Mouse (Mus musculus): ENCODE measurements at regions not wholly inside any gene's neighbourhood (a gene's known extent, or its start where the extent isn't known, plus 50 kb on each side); places are given as distances from the start of the nearest gene placed in this dataset.

- in situ Hi-C loops (cut with MboI; ENCODE audit: low pct_unique_long_range_greater_than_20kb in 1 of 2, low sequenced_read_pairs in 2 of 2, unreplicated experiment in 1 of 2): no loop called here
These were observed 95.5 kb upstream of the Lrig1 start for GRCm38 (mm10) chr6:94795442-94795841.

- in situ Hi-C loops (cut with MboI; ENCODE audit: low pct_unique_long_range_greater_than_20kb in 1 of 2, low sequenced_read_pairs in 2 of 2, unreplicated experiment in 1 of 2): no loop called here
These were observed 93.6 kb upstream of the Lrig1 start for GRCm38 (mm10) chr6:94793555-94793954.

GRCm38 (mm10) chr6:94792312-94792711 lies 92.4 kb upstream of the Lrig1 start:
- in situ Hi-C loops (cut with MboI; ENCODE audit: low pct_unique_long_range_greater_than_20kb in 1 of 2, low sequenced_read_pairs in 2 of 2, unreplicated experiment in 1 of 2): no loop called here

GRCm38 (mm10) chr6:94789308-94789763 lies 89.4 kb upstream of the Lrig1 start:
- in situ Hi-C loops (cut with MboI; ENCODE audit: low pct_unique_long_range_greater_than_20kb in 1 of 2, low sequenced_read_pairs in 2 of 2, unreplicated experiment in 1 of 2): no loop called here

- in situ Hi-C loops (cut with MboI; ENCODE audit: low pct_unique_long_range_greater_than_20kb in 1 of 2, low sequenced_read_pairs in 2 of 2, unreplicated experiment in 1 of 2): no loop called here
These were observed 83.5 kb upstream of the Lrig1 start for GRCm38 (mm10) chr6:94783471-94783870.

GRCm38 (mm10) chr6:94780621-94781020 lies 80.7 kb upstream of the Lrig1 start:
- in situ Hi-C loops (cut with MboI; ENCODE audit: low pct_unique_long_range_greater_than_20kb in 1 of 2, low sequenced_read_pairs in 2 of 2, unreplicated experiment in 1 of 2): no loop called here

- in situ Hi-C loops (cut with MboI; ENCODE audit: low pct_unique_long_range_greater_than_20kb in 1 of 2, low sequenced_read_pairs in 2 of 2, unreplicated experiment in 1 of 2): no loop called here
These were observed 79.9 kb upstream of the Lrig1 start for GRCm38 (mm10) chr6:94779854-94780253.

GRCm38 (mm10) chr6:94779213-94779612 lies 79.3 kb upstream of the Lrig1 start:
- in situ Hi-C loops (cut with MboI; ENCODE audit: low pct_unique_long_range_greater_than_20kb in 1 of 2, low sequenced_read_pairs in 2 of 2, unreplicated experiment in 1 of 2): no loop called here

GRCm38 (mm10) chr6:94778797-94779196 lies 78.8 kb upstream of the Lrig1 start:
- in situ Hi-C loops (cut with MboI; ENCODE audit: low pct_unique_long_range_greater_than_20kb in 1 of 2, low sequenced_read_pairs in 2 of 2, unreplicated experiment in 1 of 2): no loop called here

- in situ Hi-C loops (cut with MboI; ENCODE audit: low pct_unique_long_range_greater_than_20kb in 1 of 2, low sequenced_read_pairs in 2 of 2, unreplicated experiment in 1 of 2): no loop called here
These were observed 76.6 kb upstream of the Lrig1 start for GRCm38 (mm10) chr6:94776585-94776984.

- in situ Hi-C loops (cut with MboI; ENCODE audit: low pct_unique_long_range_greater_than_20kb in 1 of 2, low sequenced_read_pairs in 2 of 2, unreplicated experiment in 1 of 2): no loop called here
These were observed 74.9 kb upstream of the Lrig1 start for GRCm38 (mm10) chr6:94774871-94775270.

- in situ Hi-C loops (cut with MboI; ENCODE audit: low pct_unique_long_range_greater_than_20kb in 1 of 2, low sequenced_read_pairs in 2 of 2, unreplicated experiment in 1 of 2): no loop called here
These were observed 73.9 kb upstream of the Lrig1 start for GRCm38 (mm10) chr6:94773604-94774486.

- in situ Hi-C loops (cut with MboI; ENCODE audit: low pct_unique_long_range_greater_than_20kb in 1 of 2, low sequenced_read_pairs in 2 of 2, unreplicated experiment in 1 of 2): no loop called here
These were observed 73.1 kb upstream of the Lrig1 start for GRCm38 (mm10) chr6:94772868-94773603.

GRCm38 (mm10) chr6:94772391-94772790 lies 72.4 kb upstream of the Lrig1 start:
- in situ Hi-C loops (cut with MboI; ENCODE audit: low pct_unique_long_range_greater_than_20kb in 1 of 2, low sequenced_read_pairs in 2 of 2, unreplicated experiment in 1 of 2): no loop called here

- in situ Hi-C loops (cut with MboI; ENCODE audit: low pct_unique_long_range_greater_than_20kb in 1 of 2, low sequenced_read_pairs in 2 of 2, unreplicated experiment in 1 of 2): no loop called here
These were observed 68.3 kb upstream of the Lrig1 start for GRCm38 (mm10) chr6:94768230-94768629.

GRCm38 (mm10) chr6:94765724-94766123 lies 65.8 kb upstream of the Lrig1 start:
- in situ Hi-C loops (cut with MboI; ENCODE audit: low pct_unique_long_range_greater_than_20kb in 1 of 2, low sequenced_read_pairs in 2 of 2, unreplicated experiment in 1 of 2): no loop called here

- in situ Hi-C loops (cut with MboI; ENCODE audit: low pct_unique_long_range_greater_than_20kb in 1 of 2, low sequenced_read_pairs in 2 of 2, unreplicated experiment in 1 of 2): no loop called here
These were observed 61.4 kb upstream of the Lrig1 start for GRCm38 (mm10) chr6:94761341-94761740.

- in situ Hi-C loops (cut with MboI; ENCODE audit: low pct_unique_long_range_greater_than_20kb in 1 of 2, low sequenced_read_pairs in 2 of 2, unreplicated experiment in 1 of 2): no loop called here
These were observed 60.7 kb upstream of the Lrig1 start for GRCm38 (mm10) chr6:94760629-94761111.

GRCm38 (mm10) chr6:94759649-94760048 lies 59.7 kb upstream of the Lrig1 start:
- in situ Hi-C loops (cut with MboI; ENCODE audit: low pct_unique_long_range_greater_than_20kb in 1 of 2, low sequenced_read_pairs in 2 of 2, unreplicated experiment in 1 of 2): no loop called here
